Mouse (Mus musculus): Measurements from ENCODE around the gene Mcm10. TPM values are rescaled to one million over a fixed set of nuclear protein-coding genes. Genes with fewer than 3 reads are reported as not detected.

Gene Mcm10
- 30.0 and 32.3 TPM in 2 replicates for polyA plus RNA-seq (2016; fragmentation: Nextera tagmentation; extraction: Ambion mirVana)

GRCm38 (mm10) chr2:5012491-5013324 is at the start of gene Mcm10:
Gene Mcm10, minus strand, starts transcription at chr2:5012791.
- Histone ChIP-seq H3K27ac (replicated peaks) (no peak within 1 kb of the TSS), H3K36me3 (peaks cover 14% of the 10 kb centered on the region), H3K4me1 (peaks cover 10% of the 10 kb centered on the region), H3K9me3 (no peaks in the 10 kb centered on the region), H3K4me3 (peak within 1 kb of the TSS; percentile 74), H3K9ac (replicated peaks) (peak within 1 kb of the TSS; percentile 49), H3K4me2 (replicated peaks) (peak within 1 kb of the TSS; percentile 62), H3K27me3 (no peaks in the 10 kb centered on the region)
- WGBS: 4% methylated on average over 32 of the region's 32 CpGs
- peak; percentile 100 for ATAC-seq (ENCODE audit: low FRiP score, low read depth)

- no peaks in the 10 kb centered on the region for H3K36me3 ChIP-seq
- no peak for ATAC-seq (ENCODE audit: low FRiP score, low read depth)
- 81% methylated on average over 8 of the region's 8 CpGs for WGBS
Observed at GRCm38 (mm10) chr2:5061133-5061708, 48.6 kb upstream of the Mcm10 start.

GRCm38 (mm10) chr2:5059997-5060396 is 47.4 kb upstream of the Mcm10 start:
- Histone ChIP-seq H3K4me1 (peaks cover 13% of the 10 kb centered on the region), H3K9ac (replicated peaks) (no peak overlapping the region), H3K4me3 (no peak overlapping the region), H3K36me3 (no peaks in the 10 kb centered on the region), H3K27ac (replicated peaks) (no peak overlapping the region), H3K27me3 (peaks cover 23% of the 10 kb centered on the region), H3K4me2 (replicated peaks) (no peak overlapping the region), H3K9me3 (no peaks in the 10 kb centered on the region)
- ATAC-seq (ENCODE audit: low FRiP score, low read depth): no peak
- WGBS: 66% methylated on average over 4 of the region's 4 CpGs

More at GRCm38 (mm10) chr2:5061133-5061708, 48.6 kb upstream of the Mcm10 start:
- H3K9me3 ChIP-seq: no peaks in the 10 kb centered on the region
- no peak overlapping the region for H3K4me2 ChIP-seq (replicated peaks)
- no peak overlapping the region for H3K9ac ChIP-seq (replicated peaks)
- H3K4me3 ChIP-seq: no peak overlapping the region
- no peak overlapping the region for H3K27ac ChIP-seq (replicated peaks)
- peaks cover 23% of the 10 kb centered on the region for H3K27me3 ChIP-seq
- peaks cover 13% of the 10 kb centered on the region for H3K4me1 ChIP-seq

GRCm38 (mm10) chr2:5058436-5058835 is 45.8 kb upstream of the Mcm10 start:
- Histone ChIP-seq H3K27ac (replicated peaks) (no peak overlapping the region), H3K27me3 (peaks cover 12% of the 10 kb centered on the region), H3K36me3 (no peaks in the 10 kb centered on the region), H3K9me3 (no peaks in the 10 kb centered on the region), H3K9ac (replicated peaks) (no peak overlapping the region), H3K4me1 (0 out of 2 replicates have a peak, but pooled peaks cover 4% of the 10 kb centered on the region), H3K4me2 (replicated peaks) (no peak overlapping the region), H3K4me3 (no peak overlapping the region)
- ATAC-seq (ENCODE audit: low FRiP score, low read depth): no peak
- WGBS: 87% methylated on average over 5 of the region's 5 CpGs

GRCm38 (mm10) chr2:5050562-5050961 is 38.0 kb upstream of the Mcm10 start:
- WGBS: 93% methylated on average over 2 of the region's 2 CpGs
- Histone ChIP-seq H3K27ac (replicated peaks) (no peak overlapping the region), H3K36me3 (no peaks in the 10 kb centered on the region), H3K9ac (replicated peaks) (no peak overlapping the region), H3K4me3 (no peak overlapping the region), H3K9me3 (no peaks in the 10 kb centered on the region), H3K27me3 (no peaks in the 10 kb centered on the region), H3K4me2 (replicated peaks) (no peak overlapping the region), H3K4me1 (peaks cover 1% of the 10 kb centered on the region)
- ATAC-seq (ENCODE audit: low FRiP score, low read depth): no peak

- Histone ChIP-seq H3K4me2 (replicated peaks) (no peak overlapping the region), H3K27ac (replicated peaks) (no peak overlapping the region), H3K4me3 (no peak overlapping the region), H3K36me3 (no peaks in the 10 kb centered on the region), H3K9me3 (no peaks in the 10 kb centered on the region), H3K27me3 (no peaks in the 10 kb centered on the region), H3K4me1 (peaks cover 7% of the 10 kb centered on the region), H3K9ac (replicated peaks) (no peak overlapping the region)
- no peak for ATAC-seq (ENCODE audit: low FRiP score, low read depth)
- 93% methylated on average over 2 of the region's 2 CpGs for WGBS
Observed at GRCm38 (mm10) chr2:5047016-5047415, 34.4 kb upstream of the Mcm10 start.

GRCm38 (mm10) chr2:5045269-5045965 is 32.8 kb upstream of the Mcm10 start:
- Histone ChIP-seq H3K27ac (replicated peaks) (no peak overlapping the region), H3K27me3 (no peaks in the 10 kb centered on the region), H3K9me3 (no peaks in the 10 kb centered on the region), H3K4me1 (peaks cover 7% of the 10 kb centered on the region), H3K36me3 (no peaks in the 10 kb centered on the region), H3K4me3 (no peak overlapping the region), H3K9ac (replicated peaks) (no peak overlapping the region), H3K4me2 (replicated peaks) (no peak overlapping the region)
- 53% methylated on average over 13 of the region's 13 CpGs for WGBS
- no peak for ATAC-seq (ENCODE audit: low FRiP score, low read depth)

GRCm38 (mm10) chr2:5044321-5044720 is 31.7 kb upstream of the Mcm10 start:
- H3K9me3 ChIP-seq: no peaks in the 10 kb centered on the region
- H3K27ac ChIP-seq (replicated peaks): no peak overlapping the region
- WGBS: 62% methylated on average over 3 of the region's 3 CpGs
- peaks cover 7% of the 10 kb centered on the region for H3K4me1 ChIP-seq
- no peak overlapping the region for H3K9ac ChIP-seq (replicated peaks)
- no peaks in the 10 kb centered on the region for H3K27me3 ChIP-seq
- no peak for ATAC-seq (ENCODE audit: low FRiP score, low read depth)
- H3K4me2 ChIP-seq (replicated peaks): no peak overlapping the region
- H3K4me3 ChIP-seq: no peak overlapping the region
- no peaks in the 10 kb centered on the region for H3K36me3 ChIP-seq

- WGBS: 95% methylated on average over 2 of the region's 2 CpGs
- Histone ChIP-seq H3K9me3 (no peaks in the 10 kb centered on the region), H3K4me3 (no peak overlapping the region), H3K36me3 (no peaks in the 10 kb centered on the region), H3K27me3 (no peaks in the 10 kb centered on the region), H3K9ac (replicated peaks) (no peak overlapping the region), H3K4me1 (peaks cover 7% of the 10 kb centered on the region), H3K27ac (replicated peaks) (no peak overlapping the region), H3K4me2 (replicated peaks) (no peak overlapping the region)
- no peak for ATAC-seq (ENCODE audit: low FRiP score, low read depth)
Observed at GRCm38 (mm10) chr2:5043476-5043761, 30.8 kb upstream of the Mcm10 start.

GRCm38 (mm10) chr2:5042616-5043475 is 30.3 kb upstream of the Mcm10 start:
- Histone ChIP-seq H3K27me3 (no peaks in the 10 kb centered on the region), H3K4me1 (peaks cover 11% of the 10 kb centered on the region), H3K9ac (replicated peaks) (no peak overlapping the region), H3K4me2 (replicated peaks) (no peak overlapping the region), H3K4me3 (no peak overlapping the region), H3K36me3 (no peaks in the 10 kb centered on the region), H3K9me3 (no peaks in the 10 kb centered on the region), H3K27ac (replicated peaks) (no peak overlapping the region)
- WGBS: 83% methylated on average over 11 of the region's 11 CpGs
- ATAC-seq (ENCODE audit: low FRiP score, low read depth): no peak

GRCm38 (mm10) chr2:5041854-5042253 is 29.3 kb upstream of the Mcm10 start:
- WGBS: 89% methylated on average over 5 of the region's 5 CpGs
- no peaks in the 10 kb centered on the region for H3K36me3 ChIP-seq

More at GRCm38 (mm10) chr2:5041854-5042253, 29.3 kb upstream of the Mcm10 start:
- H3K27ac ChIP-seq (replicated peaks): no peak overlapping the region
- no peak for ATAC-seq (ENCODE audit: low FRiP score, low read depth)
- H3K4me1 ChIP-seq: peaks cover 11% of the 10 kb centered on the region
- no peak overlapping the region for H3K4me2 ChIP-seq (replicated peaks)
- no peak overlapping the region for H3K4me3 ChIP-seq
- no peaks in the 10 kb centered on the region for H3K9me3 ChIP-seq
- H3K27me3 ChIP-seq: no peaks in the 10 kb centered on the region
- no peak overlapping the region for H3K9ac ChIP-seq (replicated peaks)

All from midbrain, embryonic 12.5 days (tissue).